Mouse (Mus musculus) neural tube, embryonic 13.5 days (tissue): ENCODE measurements around the gene Srd5a3. TPM values are rescaled to one million over a fixed set of nuclear protein-coding genes. Genes with fewer than 3 reads are reported as not detected.

Source experiments
- ATAC-seq: fragments of 200-750 bp; cut with Nextera tagmentation; 2 replicates; pipeline ENCODE4 v1.8.0; 2017; ENCODE audit warnings: low read depth, mild to moderate bottlenecking, moderate TSS enrichment, moderate library complexity
- H3K27ac ChIP-seq: fragments of 300-500 bp; sonication (generic); replicated peaks from 2 replicates; pipeline ENCODE4 v1.5.1; 2015; ENCODE audit warnings: moderate library complexity, mild to moderate bottlenecking, inconsistent platforms
- H3K27me3 ChIP-seq: fragments of 300-500 bp; sonication (generic); 2 replicates; pipeline ENCODE4 v1.6.1; 2015; ENCODE audit warnings: mild to moderate bottlenecking, inconsistent platforms
- H3K36me3 ChIP-seq: fragments of 300-500 bp; sonication (generic); 2 replicates; pipeline ENCODE4 v1.6.1; 2015; ENCODE audit warnings: mild to moderate bottlenecking, inconsistent platforms
- H3K4me1 ChIP-seq: fragments of 300-500 bp; sonication (generic); replicated peaks from 2 replicates; pipeline ENCODE4 v1.6.1; 2015; ENCODE audit warnings: inconsistent platforms
- H3K4me2 ChIP-seq: fragments of 300-500 bp; sonication (generic); 2 replicates; pipeline ENCODE4 v1.6.1; 2015; ENCODE audit warnings: inconsistent platforms, mild to moderate bottlenecking, moderate library complexity
- H3K4me3 ChIP-seq: fragments of 300-500 bp; sonication (generic); 2 replicates; pipeline ENCODE4 v1.5.1; 2015; ENCODE audit warnings: mild to moderate bottlenecking, inconsistent platforms
- H3K9ac ChIP-seq: fragments of 300-500 bp; sonication (generic); 2 replicates; pipeline ENCODE4 v1.6.1; 2015; ENCODE audit warnings: moderate library complexity, mild to moderate bottlenecking, inconsistent platforms
- H3K9me3 ChIP-seq: fragments of 300-500 bp; sonication (generic); 2 replicates; pipeline ENCODE4 v1.6.1; 2016; ENCODE audit warnings: inconsistent platforms
- WGBS: fragments of 180-500 bp; shearing (Covaris S2); methylation state at CpG from one replicate; pipeline ENCODE4 v1.1.7; 2015; 5-methylcytosine and 5-hydroxymethylcytosine counted together
- polyA plus RNA-seq: library from polyadenylated mRNA; unstranded; fragments of >200 nt; fragmentation: Nextera tagmentation; extraction: Ambion mirVana; gene quantifications from 2 replicates; pipeline ENCODE4 v1.2.1, GENCODE M21; 2015

The Srd5a3 gene
- polyA plus RNA-seq, 1 experiment from 2014 or later: 17.8 TPM

DNA sequence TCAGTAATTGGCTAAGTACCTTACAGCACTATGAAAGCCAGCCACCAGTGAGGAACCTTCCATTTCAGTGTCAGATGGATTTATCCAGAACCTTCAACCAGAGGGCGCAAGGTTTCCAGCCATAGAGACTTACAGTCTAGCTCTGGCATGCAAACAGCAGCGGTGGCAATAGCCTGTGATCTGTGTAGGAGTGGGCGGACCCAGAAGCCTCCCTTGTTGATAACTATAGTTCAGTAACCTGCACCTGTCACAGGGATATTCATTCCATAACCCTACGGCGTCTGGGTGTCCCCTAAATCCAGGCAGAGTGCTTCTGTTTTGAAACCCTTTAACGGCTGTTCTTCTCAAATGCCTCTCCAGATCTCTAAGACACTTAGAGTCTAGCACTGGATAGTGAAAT, 19.5 kb downstream of the Srd5a3 start:
- Histone ChIP-seq H3K27me3 (no peaks in the 10 kb centered on the region), H3K4me3 (no peak overlapping the region), H3K9me3 (no peaks in the 10 kb centered on the region), H3K9ac (no peak overlapping the region), H3K4me1 (no peaks in the 10 kb centered on the region), H3K36me3 (peaks cover 12% of the 10 kb centered on the region), H3K4me2 (no peak overlapping the region), H3K27ac (no peak overlapping the region)
- no peak for ATAC-seq
- 93% methylated on average over 6 of the region's 6 CpGs for WGBS

DNA sequence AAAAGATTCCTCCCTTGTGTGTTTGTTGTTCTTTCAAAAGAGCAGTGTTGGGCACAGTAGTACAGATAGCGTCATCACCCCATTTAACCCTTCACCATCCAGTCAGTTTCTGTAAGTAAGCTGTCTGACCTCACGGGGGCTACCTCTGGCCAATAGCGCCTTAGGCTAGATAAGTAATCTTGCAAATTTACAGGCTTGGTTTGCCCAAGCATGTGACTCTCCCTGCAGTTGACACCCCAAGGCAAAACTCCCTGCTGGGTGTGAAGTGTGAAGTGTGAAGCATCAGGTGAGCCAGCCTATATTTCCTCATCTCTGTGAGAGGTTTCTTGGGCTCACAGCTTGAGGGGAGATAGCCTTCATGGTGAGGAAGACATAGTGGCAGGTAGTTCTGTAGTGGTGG, 20.0 kb downstream of the Srd5a3 start:
- 68% methylated on average over 3 of the region's 3 CpGs for WGBS
- Histone ChIP-seq H3K4me2 (no peak overlapping the region), H3K9me3 (no peaks in the 10 kb centered on the region), H3K4me1 (no peaks in the 10 kb centered on the region), H3K9ac (no peak overlapping the region), H3K4me3 (no peak overlapping the region), H3K27me3 (no peaks in the 10 kb centered on the region), H3K27ac (no peak overlapping the region), H3K36me3 (peaks cover 8% of the 10 kb centered on the region; the same call in 1 of the 2 replicates)
- ATAC-seq: no peak

DNA sequence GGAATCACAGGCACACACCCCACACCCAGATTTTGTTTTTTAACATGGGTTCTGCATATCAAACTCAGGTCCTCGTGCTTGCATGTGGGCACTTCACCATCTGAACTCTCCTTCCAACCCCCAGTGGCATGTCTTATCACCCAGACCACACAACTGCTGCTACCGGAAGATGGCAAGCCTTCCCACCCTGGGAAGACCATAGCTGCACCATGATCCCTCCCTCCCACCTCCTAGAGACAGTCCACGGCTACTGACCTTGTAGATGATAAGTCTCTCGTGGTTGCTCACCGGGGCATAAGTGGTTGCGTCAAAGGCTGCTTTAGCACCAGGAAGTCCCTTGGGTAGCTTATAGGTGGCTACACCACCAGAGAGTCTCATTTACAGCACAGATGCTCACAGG, 21.4 kb downstream of the Srd5a3 start:
- Histone ChIP-seq H3K36me3 (0 out of 2 replicates have a peak, but pooled peaks cover under 1% of the 10 kb centered on the region), H3K4me1 (no peaks in the 10 kb centered on the region), H3K4me3 (no peak overlapping the region), H3K27me3 (no peaks in the 10 kb centered on the region), H3K4me2 (no peak overlapping the region), H3K9me3 (no peaks in the 10 kb centered on the region), H3K27ac (no peak overlapping the region), H3K9ac (no peak overlapping the region)
- WGBS: 87% methylated on average over 6 of the region's 6 CpGs
- ATAC-seq: no peak

DNA sequence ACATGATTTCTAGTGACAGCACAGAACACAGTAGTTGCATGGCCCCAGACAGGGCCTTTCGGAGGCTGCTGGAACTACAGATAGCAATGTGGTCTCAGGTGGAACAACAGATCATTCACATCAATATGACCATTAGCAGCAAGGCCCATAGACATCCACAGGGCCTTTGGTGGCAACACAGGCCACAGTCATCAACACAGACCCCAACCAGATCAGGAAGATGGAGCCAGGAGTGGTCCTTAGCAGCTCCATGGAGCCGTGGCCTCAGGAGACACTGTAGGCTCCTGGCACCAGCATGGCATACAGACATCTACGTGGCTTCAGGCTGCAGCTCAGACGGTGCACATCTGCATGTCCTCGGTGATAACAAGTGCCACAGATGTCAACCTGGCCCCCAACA, 22.9 kb downstream of the Srd5a3 start:
- WGBS: 89% methylated on average over 5 of the region's 5 CpGs
- Histone ChIP-seq H3K4me1 (no peaks in the 10 kb centered on the region), H3K4me3 (no peak overlapping the region), H3K9me3 (no peaks in the 10 kb centered on the region), H3K9ac (no peak overlapping the region), H3K36me3 (no peaks in the 10 kb centered on the region), H3K4me2 (no peak overlapping the region), H3K27me3 (no peaks in the 10 kb centered on the region), H3K27ac (no peak overlapping the region)
- ATAC-seq: no peak

DNA sequence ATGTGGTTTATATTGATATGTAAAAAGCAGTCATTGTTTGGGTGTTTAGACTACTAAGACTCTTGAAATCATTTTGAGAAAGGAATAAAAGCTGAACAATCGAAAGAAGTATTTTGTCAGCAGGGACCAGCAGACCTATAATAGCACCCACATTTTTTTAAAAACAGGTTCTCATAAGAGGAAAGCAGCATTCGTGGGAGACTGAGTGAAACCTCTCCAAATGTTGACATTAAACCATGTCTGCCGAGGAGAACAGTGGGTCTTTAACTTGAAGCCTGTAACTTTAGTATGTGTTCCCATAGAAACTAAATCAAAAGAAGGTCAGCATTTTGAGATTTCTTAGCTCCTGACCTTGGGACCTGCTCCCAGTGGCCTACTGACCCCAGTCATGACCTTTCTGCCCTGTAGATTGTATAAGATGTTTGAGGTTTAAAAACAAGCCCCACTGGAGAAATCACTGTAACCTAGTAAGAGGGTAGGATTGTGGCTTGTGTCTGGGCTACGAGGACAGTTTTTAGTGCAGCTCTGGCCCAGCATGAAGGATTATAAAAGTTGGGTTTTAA, 23.8 kb downstream of the Srd5a3 start:
- Histone ChIP-seq H3K36me3 (no peaks in the 10 kb centered on the region), H3K4me3 (no peak overlapping the region), H3K4me1 (no peaks in the 10 kb centered on the region), H3K9ac (no peak overlapping the region), H3K27ac (no peak overlapping the region), H3K9me3 (no peaks in the 10 kb centered on the region), H3K4me2 (no peak overlapping the region), H3K27me3 (no peaks in the 10 kb centered on the region)
- ATAC-seq: no peak
- WGBS: 49% methylated on average over 4 of the region's 4 CpGs

DNA sequence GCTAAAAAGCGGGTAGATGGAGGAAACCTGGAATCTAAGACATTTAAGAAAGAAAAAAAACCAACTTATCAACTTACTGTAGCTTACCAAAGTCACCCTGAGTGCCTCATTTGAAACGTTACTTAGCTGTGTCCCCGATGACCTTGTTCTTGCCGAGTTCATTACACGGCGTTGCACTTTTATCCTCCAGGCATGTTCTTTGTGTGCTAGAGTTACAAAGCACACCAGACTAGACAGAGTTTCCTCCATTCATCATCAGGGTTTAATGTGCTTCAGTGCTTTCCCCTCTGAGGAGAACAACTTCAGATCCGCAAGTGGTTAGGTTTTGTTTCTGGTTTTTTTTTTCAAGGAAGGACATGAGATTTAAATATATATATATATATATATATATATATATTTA, 24.8 kb downstream of the Srd5a3 start:
- no peak overlapping the region for H3K27ac ChIP-seq
- no peaks in the 10 kb centered on the region for H3K4me1 ChIP-seq
- no peak overlapping the region for H3K4me2 ChIP-seq
- no peak overlapping the region for H3K4me3 ChIP-seq
- no peaks in the 10 kb centered on the region for H3K9me3 ChIP-seq
- no peaks in the 10 kb centered on the region for H3K36me3 ChIP-seq
- H3K9ac ChIP-seq: no peak overlapping the region
- ATAC-seq: no peak
- 66% methylated on average over 7 of the region's 7 CpGs for WGBS
- H3K27me3 ChIP-seq: no peaks in the 10 kb centered on the region

DNA sequence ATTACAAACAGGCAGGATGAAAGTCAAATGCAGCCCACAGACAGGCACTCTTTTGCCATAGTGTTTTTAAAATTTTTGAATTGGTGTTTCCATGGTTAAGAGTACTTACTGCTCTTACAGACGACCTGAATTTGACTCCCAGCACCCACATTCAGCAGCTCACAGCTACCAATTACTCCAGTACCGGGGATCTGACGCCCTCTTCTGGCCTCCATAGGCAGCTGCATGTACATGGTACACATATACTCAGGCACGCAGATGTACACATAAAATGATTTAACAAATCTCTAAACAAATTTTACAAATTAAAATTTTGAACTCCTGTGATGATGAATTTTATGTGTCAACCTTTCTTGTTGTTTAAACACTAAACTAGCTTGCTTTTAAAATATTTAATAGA, 30.5 kb downstream of the Srd5a3 start:
- Histone ChIP-seq H3K36me3 (no peaks in the 10 kb centered on the region), H3K9ac (no peak overlapping the region), H3K4me1 (no peaks in the 10 kb centered on the region), H3K27ac (no peak overlapping the region), H3K4me2 (no peak overlapping the region), H3K9me3 (no peaks in the 10 kb centered on the region), H3K4me3 (no peak overlapping the region), H3K27me3 (no peaks in the 10 kb centered on the region)
- no peak for ATAC-seq
- WGBS: 82% methylated on average over 4 of the region's 4 CpGs

DNA sequence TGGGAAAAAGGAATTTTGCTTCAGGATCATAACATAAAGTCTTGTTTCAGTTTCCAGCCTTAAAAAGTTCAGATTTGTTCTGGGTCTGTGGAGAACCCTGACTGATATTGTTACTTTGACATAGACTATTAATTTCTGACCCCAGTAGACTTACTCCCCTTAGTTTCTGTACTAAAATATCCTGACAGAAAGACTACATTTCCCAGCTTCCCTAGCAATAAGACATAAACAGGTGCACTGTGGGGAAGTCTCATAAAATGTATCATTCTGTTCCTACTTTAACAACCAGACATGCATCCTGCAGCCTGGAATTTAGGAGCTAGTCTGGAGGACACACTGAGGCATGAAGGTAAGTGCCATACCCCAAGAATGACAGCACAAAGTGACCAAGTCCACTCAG, 31.0 kb downstream of the Srd5a3 start:
- no peaks in the 10 kb centered on the region for H3K36me3 ChIP-seq
- no peak overlapping the region for H3K4me3 ChIP-seq
- H3K9me3 ChIP-seq: no peaks in the 10 kb centered on the region
- H3K27me3 ChIP-seq: no peaks in the 10 kb centered on the region
- H3K4me1 ChIP-seq: no peaks in the 10 kb centered on the region
- no peak overlapping the region for H3K9ac ChIP-seq
- no peak overlapping the region for H3K4me2 ChIP-seq
- ATAC-seq: no peak
- no peak overlapping the region for H3K27ac ChIP-seq

DNA sequence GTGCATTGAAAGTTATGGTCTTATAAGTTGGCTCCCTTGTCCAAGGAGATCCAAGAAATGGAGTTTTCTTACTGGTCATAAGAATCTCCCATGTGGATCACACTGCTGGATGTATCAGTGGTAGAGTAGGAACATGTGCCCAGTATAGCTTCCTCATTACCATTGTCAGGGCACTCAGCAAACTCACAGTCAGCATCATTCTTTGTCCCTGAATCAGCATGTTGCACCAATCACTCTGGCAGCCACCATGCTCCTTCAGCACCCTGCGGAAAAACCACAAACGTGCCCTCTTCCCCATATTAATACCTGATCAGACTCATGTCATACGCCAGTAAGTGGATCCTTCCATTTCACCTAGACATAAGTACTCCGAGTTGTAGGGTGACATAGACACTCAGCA, 35.0 kb downstream of the Srd5a3 start:
- no peaks in the 10 kb centered on the region for H3K27me3 ChIP-seq
- no peaks in the 10 kb centered on the region for H3K36me3 ChIP-seq
- no peak overlapping the region for H3K4me3 ChIP-seq
- H3K27ac ChIP-seq: no peak overlapping the region
- no peak overlapping the region for H3K4me2 ChIP-seq
- no peak for ATAC-seq
- 91% methylated on average over 4 of the region's 4 CpGs for WGBS
- H3K9ac ChIP-seq: no peak overlapping the region
- H3K4me1 ChIP-seq: no peaks in the 10 kb centered on the region
- H3K9me3 ChIP-seq: no peaks in the 10 kb centered on the region

DNA sequence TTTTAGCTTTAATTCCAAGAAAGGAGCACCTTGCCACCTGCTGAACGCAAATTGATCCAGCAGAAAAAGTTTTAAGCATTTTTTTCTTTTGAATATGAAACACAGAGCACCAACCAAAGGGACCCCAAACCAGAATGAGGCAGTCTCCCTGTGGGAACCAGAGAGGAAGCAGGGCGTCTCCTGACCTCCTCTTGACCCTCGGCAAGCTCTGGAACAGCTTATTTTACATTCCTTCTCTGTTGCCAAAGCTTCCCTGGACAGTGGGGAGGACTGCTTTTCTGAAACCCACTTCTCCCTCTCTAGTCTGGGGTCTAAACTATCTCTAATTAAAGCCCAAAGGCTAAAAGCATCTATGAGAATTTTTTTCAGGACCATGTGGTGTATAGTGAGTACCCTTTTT, 36.3 kb downstream of the Srd5a3 start:
- Histone ChIP-seq H3K4me2 (no peak overlapping the region), H3K9me3 (no peaks in the 10 kb centered on the region), H3K36me3 (no peaks in the 10 kb centered on the region), H3K4me1 (no peaks in the 10 kb centered on the region), H3K27ac (no peak overlapping the region), H3K9ac (no peak overlapping the region), H3K4me3 (no peak overlapping the region), H3K27me3 (no peaks in the 10 kb centered on the region)
- WGBS: 44% methylated on average over 3 of the region's 3 CpGs
- no peak; the same call in 1 of the 2 replicates for ATAC-seq

DNA sequence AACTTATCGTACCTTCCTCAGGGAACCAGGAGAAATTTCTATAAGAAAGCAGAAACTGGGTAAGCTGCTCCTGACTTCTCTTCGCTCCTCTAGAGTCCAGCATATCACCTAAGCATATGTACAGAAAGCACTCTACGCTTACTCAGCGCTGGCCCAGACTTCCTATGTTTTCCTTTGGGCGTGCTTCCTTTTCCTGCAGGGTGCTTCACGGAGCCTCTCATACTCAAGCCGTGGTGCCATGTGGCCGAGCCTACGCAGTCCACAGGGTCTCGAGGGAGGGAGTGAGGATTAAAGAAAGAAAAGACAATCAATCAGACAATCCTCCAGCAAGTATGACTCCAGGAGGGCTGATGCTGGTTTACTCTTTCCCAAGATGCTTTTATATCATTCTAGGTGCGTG, 36.8 kb downstream of the Srd5a3 start:
- H3K4me1 ChIP-seq: no peaks in the 10 kb centered on the region
- ATAC-seq: no peak

DNA sequence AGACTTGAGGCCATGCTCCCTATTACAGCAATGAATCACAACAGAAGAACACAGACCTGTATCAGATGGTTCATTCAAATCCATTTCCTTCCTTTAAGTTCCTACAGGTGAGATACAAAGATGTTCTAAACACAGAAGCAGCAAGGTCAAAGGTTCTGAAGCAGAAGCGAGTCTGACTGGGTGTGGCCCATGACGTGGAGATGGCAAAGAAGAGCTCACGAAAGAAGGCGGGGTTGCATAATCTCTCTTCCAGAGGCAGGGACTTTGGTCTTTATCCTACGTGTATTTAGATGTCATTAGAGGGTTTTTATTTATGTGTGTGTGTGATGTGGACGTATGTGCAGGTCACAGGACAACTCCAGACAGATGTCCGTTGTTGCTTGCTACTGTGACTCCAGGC, 37.6 kb downstream of the Srd5a3 start:
- no peak overlapping the region for H3K4me2 ChIP-seq
- WGBS: 83% methylated on average over 7 of the region's 7 CpGs
- no peaks in the 10 kb centered on the region for H3K4me1 ChIP-seq
- no peaks in the 10 kb centered on the region for H3K36me3 ChIP-seq
- H3K27me3 ChIP-seq: no peaks in the 10 kb centered on the region
- no peak overlapping the region for H3K9ac ChIP-seq
- H3K27ac ChIP-seq: no peak overlapping the region
- no peak overlapping the region for H3K4me3 ChIP-seq
- H3K9me3 ChIP-seq: no peaks in the 10 kb centered on the region
- ATAC-seq: no peak

More for the DNA sequence above, 36.8 kb downstream of the Srd5a3 start:
- Histone ChIP-seq H3K27ac (no peak overlapping the region), H3K9ac (no peak overlapping the region), H3K4me2 (no peak overlapping the region), H3K27me3 (no peaks in the 10 kb centered on the region), H3K4me3 (no peak overlapping the region), H3K9me3 (no peaks in the 10 kb centered on the region), H3K36me3 (no peaks in the 10 kb centered on the region)
- WGBS: 66% methylated on average over 11 of the region's 11 CpGs

DNA sequence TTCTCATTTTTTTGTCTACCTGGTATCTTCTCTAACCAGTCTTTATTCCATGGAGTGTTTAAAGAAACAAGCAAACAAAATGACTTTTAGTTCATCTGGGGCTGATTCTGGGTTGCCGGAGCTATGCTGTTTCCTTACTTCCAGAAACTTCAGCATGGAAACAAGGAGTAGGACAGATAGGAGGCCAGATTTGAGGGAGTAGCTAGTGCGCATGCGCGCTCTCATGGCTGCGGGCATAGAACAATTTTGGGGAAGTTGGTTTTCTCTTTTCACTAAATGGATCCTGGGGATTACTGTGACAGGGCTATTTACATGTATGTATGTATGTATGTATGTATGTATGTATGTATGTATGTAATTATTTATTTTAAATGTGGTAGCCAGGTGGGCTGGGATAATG, 39.1 kb downstream of the Srd5a3 start:
- Histone ChIP-seq H3K4me3 (no peak overlapping the region), H3K27ac (no peak overlapping the region), H3K9me3 (no peaks in the 10 kb centered on the region), H3K36me3 (no peaks in the 10 kb centered on the region), H3K4me2 (no peak overlapping the region), H3K27me3 (no peaks in the 10 kb centered on the region), H3K9ac (no peak overlapping the region), H3K4me1 (0 out of 2 replicates have a peak, but pooled peaks cover 8% of the 10 kb centered on the region)
- no peak for ATAC-seq
- 94% methylated on average over 5 of the region's 5 CpGs for WGBS
